Mouse (Mus musculus): ENCODE data around the gene Mydgf.

Gene Mydgf

GRCm38 (mm10) chr17:56183658-56184103, at the start of gene Mydgf:
Gene Mydgf, minus strand, starts transcription at chr17:56183920.
- DNase-seq (ENCODE audit: low spot score) = peak; percentile 97

GRCm38 (mm10) chr17:56233389-56233788, 49.7 kb upstream of the Mydgf start:
- DNase-seq (ENCODE audit: low spot score) = no peak

GRCm38 (mm10) chr17:56229943-56230342, 46.2 kb upstream of the Mydgf start:
- no peak for DNase-seq (ENCODE audit: low spot score)

- DNase-seq (ENCODE audit: low spot score) = no peak
Measured at GRCm38 (mm10) chr17:56226566-56226965, 42.8 kb upstream of the Mydgf start.

GRCm38 (mm10) chr17:56224916-56225315, 41.2 kb upstream of the Mydgf start:
- DNase-seq (ENCODE audit: low spot score) = no peak

- peak; percentile 51 for DNase-seq (ENCODE audit: low spot score)
Measured at GRCm38 (mm10) chr17:56219805-56220204, 36.1 kb upstream of the Mydgf start.

- DNase-seq (ENCODE audit: low spot score) = no peak
Measured at GRCm38 (mm10) chr17:56219251-56219650, 35.5 kb upstream of the Mydgf start.

GRCm38 (mm10) chr17:56218377-56219191, 34.9 kb upstream of the Mydgf start, which contains the start of gene Dpp9:
Gene Dpp9, minus strand, starts transcription at chr17:56218905.
- peak; percentile 98 for DNase-seq (ENCODE audit: low spot score)

- DNase-seq (ENCODE audit: low spot score) = peak; percentile 55
Measured at GRCm38 (mm10) chr17:56217670-56218069, 34.0 kb upstream of the Mydgf start.

GRCm38 (mm10) chr17:56214229-56214628, 30.5 kb upstream of the Mydgf start:
- no peak for DNase-seq (ENCODE audit: low spot score)

- no peak for DNase-seq (ENCODE audit: low spot score)
Measured at GRCm38 (mm10) chr17:56212676-56213075, 29.0 kb upstream of the Mydgf start.

GRCm38 (mm10) chr17:56211090-56211489, 27.4 kb upstream of the Mydgf start:
- DNase-seq (ENCODE audit: low spot score) = no peak

GRCm38 (mm10) chr17:56208821-56209220, 25.1 kb upstream of the Mydgf start:
- DNase-seq (ENCODE audit: low spot score) = no peak

GRCm38 (mm10) chr17:56207963-56208530, 24.3 kb upstream of the Mydgf start:
- DNase-seq (ENCODE audit: low spot score) = no peak

GRCm38 (mm10) chr17:56206986-56207674, 23.4 kb upstream of the Mydgf start:
- no peak for DNase-seq (ENCODE audit: low spot score)

- DNase-seq (ENCODE audit: low spot score) = no peak
Measured at GRCm38 (mm10) chr17:56206276-56206884, 22.7 kb upstream of the Mydgf start.

- DNase-seq (ENCODE audit: low spot score) = peak; percentile 70
Measured at GRCm38 (mm10) chr17:56203729-56204128, 20.0 kb upstream of the Mydgf start.

GRCm38 (mm10) chr17:56202476-56202875, 18.8 kb upstream of the Mydgf start:
- DNase-seq (ENCODE audit: low spot score) = peak; percentile 67

- no peak for DNase-seq (ENCODE audit: low spot score)
Measured at GRCm38 (mm10) chr17:56201642-56202041, 17.9 kb upstream of the Mydgf start.

GRCm38 (mm10) chr17:56200586-56200985, 16.9 kb upstream of the Mydgf start:
- DNase-seq (ENCODE audit: low spot score) = no peak

GRCm38 (mm10) chr17:56196860-56197259, 13.1 kb upstream of the Mydgf start:
- DNase-seq (ENCODE audit: low spot score) = no peak

- DNase-seq (ENCODE audit: low spot score) = no peak
Measured at GRCm38 (mm10) chr17:56194765-56195164, 11.0 kb upstream of the Mydgf start.

Data from MN1 (cell line).